Mouse (Mus musculus) thymus, adult 2 months (tissue): ENCODE measurements at regions not wholly inside any gene's neighbourhood (a gene's known extent, or its start where the extent isn't known, plus 50 kb on each side); places are given as distances from the start of the nearest gene placed in this dataset.

Experiments
- DNase-seq: peaks from one replicate; pipeline ENCODE4 v3.0.0; 2021
- H3K27ac ChIP-seq: fragments of 200-500 bp; 2 replicates; pipeline ENCODE4 v1.5.1; 2012; ENCODE audit warnings: low read length, control low read depth; ENCODE audit not compliant: control insufficient read depth, insufficient read depth
- H3K27me3 ChIP-seq: fragments of 200-500 bp; 2 replicates; pipeline ENCODE4 v1.6.1; 2012; ENCODE audit warnings: mild to moderate bottlenecking, low read length, moderate library complexity, mixed read lengths; ENCODE audit not compliant: control insufficient read depth, insufficient read depth
- H3K36me3 ChIP-seq: fragments of 200-500 bp; 2 replicates; pipeline ENCODE4 v1.6.1; 2012; ENCODE audit warnings: mild to moderate bottlenecking, low read length, moderate library complexity; ENCODE audit not compliant: control insufficient read depth, insufficient read depth
- H3K4me1 ChIP-seq: fragments of 200-500 bp; replicated peaks from 2 replicates; pipeline ENCODE4 v1.6.1; 2012; ENCODE audit warnings: low read length; ENCODE audit not compliant: control insufficient read depth, insufficient read depth
- H3K4me3 ChIP-seq: fragments of 200-500 bp; 2 replicates; pipeline ENCODE4 v1.5.1; 2012; ENCODE audit warnings: mild to moderate bottlenecking, low read length, control low read depth, moderate library complexity; ENCODE audit not compliant: control insufficient read depth, insufficient read depth
- CTCF ChIP-seq: fragments of 200-500 bp; IDR thresholded peaks from 2 replicates; pipeline ENCODE4 v1.5.1; 2012; ENCODE audit warnings: mild to moderate bottlenecking, control low read depth, low read length, moderate library complexity, borderline replicate concordance; ENCODE audit not compliant: control insufficient read depth, poor library complexity, insufficient read depth; ENCODE audit errors: extremely low read depth
- POLR2A ChIP-seq: fragments of 200-500 bp; IDR thresholded peaks from 2 replicates; pipeline ENCODE4 v1.6.1; 2012; ENCODE audit warnings: mild to moderate bottlenecking, low read length, control low read depth, moderate library complexity; ENCODE audit not compliant: control insufficient read depth, poor library complexity, insufficient read depth; ENCODE audit errors: extremely low read depth
- WGBS: fragments of 180-500 bp; shearing (Covaris S2); methylation state at CpG from one replicate; pipeline ENCODE4 v1.1.7; 2018; 5-methylcytosine and 5-hydroxymethylcytosine counted together

DNA sequence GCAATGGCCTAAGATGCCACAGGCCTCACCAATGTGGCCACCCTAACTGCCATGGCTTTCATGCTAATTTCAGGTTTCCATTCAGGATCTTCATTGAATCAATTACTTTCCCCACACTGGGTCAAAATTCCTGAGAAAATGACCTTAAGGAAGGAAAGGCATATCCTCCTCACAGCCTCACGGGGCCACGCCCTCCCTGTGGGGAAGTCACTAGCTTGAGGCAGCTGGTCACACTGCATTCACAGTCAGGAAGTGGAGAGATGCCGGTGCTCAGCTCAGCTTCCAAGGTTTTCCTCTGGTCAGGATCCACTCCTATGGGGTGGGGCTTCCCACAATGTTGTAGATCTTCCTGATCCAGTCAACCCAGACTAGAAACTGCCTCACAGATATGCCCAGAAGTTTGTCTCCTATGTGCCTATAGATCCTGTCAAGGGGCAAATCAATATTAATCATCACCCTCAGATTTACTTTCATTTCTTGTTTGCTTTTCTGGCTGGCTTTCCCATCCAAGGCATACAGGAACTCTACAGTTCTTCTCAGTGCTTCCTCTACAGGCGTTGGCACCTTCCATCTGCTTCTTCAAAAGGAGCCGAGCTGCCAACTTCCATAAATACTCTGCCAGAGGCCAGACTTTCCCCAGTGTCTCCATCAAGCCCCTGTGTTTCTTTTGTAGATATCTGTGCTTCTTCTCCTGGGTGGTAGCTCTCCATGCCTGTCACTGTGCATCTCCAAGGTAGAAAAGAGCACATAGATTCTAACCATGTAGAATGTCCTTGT is 273.2 kb upstream of the Thsd7b start:
- no peak overlapping the region for H3K4me3 ChIP-seq
- H3K27me3 ChIP-seq, result no peaks in the 10 kb centered on the region
- WGBS, result 44% methylated on average over 5 of the region's 5 CpGs
- no peak for DNase-seq
- TF ChIP-seq POLR2A, result no peak
- no peak for TF ChIP-seq CTCF
- H3K36me3 ChIP-seq, result no peaks in the 10 kb centered on the region
- H3K4me1 ChIP-seq, result no peaks in the 10 kb centered on the region
- no peak overlapping the region for H3K27ac ChIP-seq

DNA sequence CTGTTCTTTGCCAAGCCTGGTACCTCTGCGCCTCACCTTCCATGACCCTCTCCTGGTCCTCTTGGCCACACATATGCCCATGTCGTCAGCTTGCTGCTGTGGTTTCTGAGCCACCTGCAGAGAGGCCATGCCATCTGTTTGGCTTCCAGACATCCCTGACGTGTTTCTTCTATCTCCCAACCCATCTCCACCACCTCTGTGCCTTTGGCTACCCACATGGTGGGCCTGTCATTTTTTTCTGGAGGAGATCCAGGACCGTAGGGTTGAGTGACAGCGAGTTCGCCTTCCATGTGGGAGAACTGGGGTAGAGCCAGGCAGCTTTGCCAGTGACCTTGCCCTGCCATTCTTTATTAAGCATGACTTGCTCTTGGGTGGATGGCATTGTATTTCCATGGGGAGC is 278.4 kb upstream of the Thsd7b start:
- no peaks in the 10 kb centered on the region for H3K27me3 ChIP-seq
- TF ChIP-seq CTCF, result no peak
- no peak for TF ChIP-seq POLR2A
- H3K27ac ChIP-seq, result no peak overlapping the region
- no peak overlapping the region for H3K4me3 ChIP-seq
- WGBS, result 79% methylated on average over 6 of the region's 6 CpGs
- DNase-seq, result no peak
- no peaks in the 10 kb centered on the region for H3K36me3 ChIP-seq
- no peaks in the 10 kb centered on the region for H3K4me1 ChIP-seq

DNA sequence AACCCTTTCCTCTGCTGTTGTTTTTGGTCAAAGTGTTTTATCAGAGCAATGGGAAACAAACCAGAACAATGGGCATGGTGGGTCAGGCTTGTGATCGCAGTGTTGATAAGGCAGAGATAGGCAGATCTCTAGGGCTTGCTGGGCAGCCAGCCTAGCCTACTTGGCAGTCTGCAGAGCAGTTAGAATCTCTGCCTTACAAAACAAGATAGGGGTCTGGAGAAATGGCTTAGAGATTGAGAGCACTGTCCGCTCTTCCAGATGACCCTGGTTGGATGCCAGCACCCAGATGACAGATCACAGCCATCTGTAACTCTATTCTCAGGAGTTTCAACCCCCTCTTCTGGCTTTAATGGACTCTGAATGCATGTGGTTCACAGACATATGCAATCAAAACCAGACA is 289.7 kb upstream of the Thsd7b start:
- Histone ChIP-seq H3K27ac (no peak overlapping the region), H3K4me1 (no peaks in the 10 kb centered on the region), H3K36me3 (no peaks in the 10 kb centered on the region), H3K27me3 (no peaks in the 10 kb centered on the region), H3K4me3 (no peak overlapping the region)
- no peak for TF ChIP-seq POLR2A
- no peak for DNase-seq
- WGBS, result 88% methylated on average over 2 of the region's 2 CpGs

DNA sequence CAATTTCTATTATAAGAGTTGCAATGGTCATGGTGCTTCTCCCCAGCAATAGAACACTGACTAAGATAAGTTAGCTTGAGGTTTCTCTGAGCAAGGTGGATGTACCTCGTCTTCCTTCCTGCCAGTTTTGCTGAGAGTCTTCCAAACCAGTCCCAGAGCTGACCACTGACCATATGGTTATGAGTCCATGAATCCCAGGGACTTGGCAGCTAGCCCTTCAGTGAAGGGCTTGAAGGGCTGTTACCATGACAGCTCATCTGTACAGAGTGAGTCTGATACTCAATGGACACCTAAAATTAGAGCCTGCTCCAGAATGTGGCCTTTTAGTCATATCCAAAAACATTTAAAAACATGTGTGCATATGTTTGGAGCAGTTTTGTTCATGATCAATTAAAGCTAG is 297.5 kb upstream of the Thsd7b start:
- H3K27ac ChIP-seq, result no peak overlapping the region

DNA sequence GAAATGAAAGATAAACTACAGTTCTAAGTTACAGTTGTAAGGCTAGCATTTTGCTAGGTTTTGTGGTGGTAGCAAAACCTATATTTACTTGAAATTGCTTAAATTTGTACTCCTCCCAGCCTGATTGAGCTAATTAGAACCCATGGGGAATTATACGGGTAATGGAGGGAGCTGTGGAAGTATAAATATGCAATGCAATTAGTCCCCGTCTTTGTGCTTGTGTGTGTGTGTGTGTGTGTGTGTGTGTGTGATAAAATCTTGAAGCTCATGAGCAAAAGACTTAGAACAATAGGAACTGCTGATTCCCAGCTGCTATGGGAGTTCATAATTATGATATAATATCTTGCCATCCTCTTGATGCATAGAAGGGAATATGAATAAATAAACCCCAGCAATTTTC is 321.7 kb upstream of the Thsd7b start:
- Histone ChIP-seq H3K4me3 (no peak overlapping the region), H3K36me3 (no peaks in the 10 kb centered on the region), H3K27ac (no peak overlapping the region), H3K27me3 (no peaks in the 10 kb centered on the region), H3K4me1 (no peaks in the 10 kb centered on the region)
- WGBS, result 82% methylated on average over 2 of the region's 2 CpGs
- no peak for DNase-seq
- TF ChIP-seq CTCF, result no peak
- TF ChIP-seq POLR2A, result no peak

More for the DNA sequence above, 297.5 kb upstream of the Thsd7b start:
- no peaks in the 10 kb centered on the region for H3K27me3 ChIP-seq
- DNase-seq, result no peak
- no peak overlapping the region for H3K4me3 ChIP-seq
- 84% methylated on average over 1 of the region's 1 CpGs for WGBS
- no peaks in the 10 kb centered on the region for H3K36me3 ChIP-seq
- TF ChIP-seq POLR2A (no peak), CTCF (no peak)
- no peaks in the 10 kb centered on the region for H3K4me1 ChIP-seq

DNA sequence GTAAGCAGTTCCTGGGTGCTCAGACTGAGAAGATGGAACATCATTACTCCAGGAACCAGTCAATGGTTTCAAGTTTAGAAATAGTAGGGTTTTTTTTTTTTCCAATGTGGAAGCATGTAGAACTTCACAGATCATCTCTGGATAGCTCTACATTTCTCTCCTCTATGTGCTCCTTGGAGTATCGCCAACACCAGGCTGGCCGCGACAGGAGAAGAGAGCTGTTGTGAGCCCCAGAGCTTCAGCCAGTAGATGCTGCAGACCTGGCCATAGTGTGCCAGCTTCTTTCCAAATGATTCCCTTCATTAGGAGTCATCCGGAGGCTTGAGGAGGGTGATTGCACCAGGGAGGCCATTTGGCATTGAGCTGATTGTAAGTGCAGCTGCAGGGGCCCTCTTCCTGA is 322.6 kb upstream of the Thsd7b start:
- Histone ChIP-seq H3K4me3 (no peak overlapping the region), H3K27ac (no peak overlapping the region), H3K27me3 (no peaks in the 10 kb centered on the region), H3K4me1 (no peaks in the 10 kb centered on the region), H3K36me3 (no peaks in the 10 kb centered on the region)
- 78% methylated on average over 4 of the region's 4 CpGs for WGBS
- DNase-seq, result no peak
- no peak for TF ChIP-seq CTCF
- TF ChIP-seq POLR2A, result no peak

DNA sequence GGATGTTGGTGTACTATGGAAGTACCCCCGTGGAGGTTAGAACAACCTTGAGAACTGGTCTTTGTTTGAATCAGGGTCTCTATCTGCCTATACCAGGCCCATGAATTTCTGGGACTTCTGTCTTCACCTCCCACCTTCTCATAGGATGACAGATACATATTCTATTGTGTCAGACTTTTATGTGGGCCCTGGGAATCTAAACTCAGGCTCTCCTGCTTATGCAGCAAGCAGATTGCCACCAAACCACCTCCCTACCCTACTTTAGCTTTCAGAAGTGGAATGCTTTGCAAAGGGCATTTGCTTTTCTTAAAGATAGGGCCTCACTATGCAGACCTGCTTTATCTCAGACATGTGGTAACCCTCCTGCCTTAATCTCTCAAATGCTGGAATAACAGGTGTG is 322.7 kb upstream of the Cxcr4 start:
- Histone ChIP-seq H3K4me1 (no peaks in the 10 kb centered on the region), H3K4me3 (no peak overlapping the region), H3K27ac (no peak overlapping the region), H3K27me3 (no peaks in the 10 kb centered on the region), H3K36me3 (no peaks in the 10 kb centered on the region)
- no peak for DNase-seq
- 79% methylated on average over 1 of the region's 1 CpGs for WGBS
- TF ChIP-seq POLR2A, result no peak
- TF ChIP-seq CTCF, result no peak
